Mouse (Mus musculus) C2C12 (cell line): ENCODE data around the gene Prok2. TPM values are rescaled to one million over a fixed set of nuclear protein-coding genes. Genes with fewer than 3 reads are reported as not detected.
A peak's percentile ranks its signal among the peaks of the same experiment; 100 is the strongest.

Experiments used
- H3K27me3 ChIP-seq: one replicate; pipeline ENCODE4 v1.6.1; 2011; ENCODE audit not compliant: control insufficient read depth, insufficient read depth, insufficient read length
- H3K36me3 ChIP-seq: one replicate; pipeline ENCODE4 v1.6.1; 2011; ENCODE audit not compliant: control insufficient read depth, insufficient read depth
- H3K4me3 ChIP-seq: one replicate; pipeline ENCODE4 v1.5.1; 2011; ENCODE audit warnings: mild to moderate bottlenecking, control low read depth; ENCODE audit not compliant: poor library complexity, insufficient read depth, severe bottlenecking
- H3K79me2 ChIP-seq: one replicate; pipeline ENCODE4 v1.6.1; 2011; ENCODE audit not compliant: control insufficient read depth, insufficient read depth
- H3K79me3 ChIP-seq: one replicate; pipeline ENCODE4 v1.6.1; 2011; ENCODE audit warnings: low read depth, control low read depth
- H3ac ChIP-seq: one replicate; pipeline ENCODE3; 2011; ENCODE audit warnings: low read depth; ENCODE audit not compliant: control insufficient read depth, insufficient read length
- CEBPB ChIP-seq: IDR thresholded peaks from one replicate; pipeline ENCODE4 v1.6.1; 2011; ENCODE audit warnings: low read depth, mild to moderate bottlenecking, control low read depth, moderate library complexity
- CTCF ChIP-seq: IDR thresholded peaks from one replicate; pipeline ENCODE4 v1.5.1; 2011; ENCODE audit not compliant: control insufficient read depth, insufficient read depth, insufficient read length
- FOSL1 ChIP-seq: IDR thresholded peaks from one replicate; pipeline ENCODE4 v1.8.0; 2011; ENCODE audit warnings: mild to moderate bottlenecking, low read length; ENCODE audit not compliant: poor library complexity, insufficient read depth, severe bottlenecking
- MAX ChIP-seq: IDR thresholded peaks from one replicate; pipeline ENCODE4 v1.6.1; 2011; ENCODE audit warnings: mild to moderate bottlenecking, control low read depth
- MYOD1 ChIP-seq: IDR thresholded peaks from one replicate; pipeline ENCODE4 v1.6.1; 2011; ENCODE audit warnings: low read depth; ENCODE audit not compliant: control insufficient read depth, insufficient read length
- MYOG ChIP-seq: IDR thresholded peaks from one replicate; pipeline ENCODE4 v1.6.1; 2011; ENCODE audit not compliant: control insufficient read depth, insufficient read length; ENCODE audit errors: extremely low read depth
- USF1 ChIP-seq: IDR thresholded peaks from one replicate; pipeline ENCODE4 v1.6.1; 2011; ENCODE audit warnings: low read depth, mild to moderate bottlenecking, control low read depth, moderate library complexity
- polyA plus RNA-seq: library from polyadenylated mRNA; unstranded; fragments of >200 nt; fragmentation: generic; extraction: Trizol; gene quantifications from one replicate; pipeline ENCODE4 v1.2.1, GENCODE M21; 2012; ENCODE audit warnings: missing spikeins

The Prok2 gene
- polyA plus RNA-seq, 1 experiment: not detected

DNA sequence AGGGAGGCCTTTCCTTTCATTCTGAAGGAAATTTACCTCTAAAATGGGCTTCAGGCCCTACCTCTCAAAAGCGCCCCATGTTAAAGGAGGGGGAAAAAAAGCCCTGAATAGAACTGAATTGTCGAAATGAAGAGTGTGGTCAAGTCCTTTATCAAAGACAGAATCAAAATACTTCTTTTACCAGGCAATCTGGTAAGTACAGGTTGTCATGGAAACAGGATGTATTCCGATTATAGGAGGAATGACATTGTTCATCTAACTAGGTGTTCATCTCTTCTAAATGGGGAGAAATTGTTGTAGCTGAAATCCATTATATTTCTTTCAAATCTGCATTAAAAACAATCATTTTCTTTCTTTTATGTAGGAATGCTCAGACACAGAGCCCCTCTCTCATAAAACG, 51.7 kb downstream of the Prok2 start:
- Histone ChIP-seq H3K4me3 (no peak overlapping the region), H3K79me2 (no peaks in the 10 kb centered on the region), H3K27me3 (peaks cover 22% of the 10 kb centered on the region), H3ac (no peak overlapping the region), H3K36me3 (no peaks in the 10 kb centered on the region), H3K79me3 (no peaks in the 10 kb centered on the region)
- no peak for TF ChIP-seq MAX
- no peak for TF ChIP-seq CTCF
- TF ChIP-seq FOSL1: no peak
- TF ChIP-seq MYOG: no peak
- TF ChIP-seq CEBPB: no peak
- no peak for TF ChIP-seq USF1
- TF ChIP-seq MYOD1: no peak

GRCm38 (mm10) chr6:99671768-99672167, 54.4 kb downstream of the Prok2 start:
- Histone ChIP-seq H3K27me3 (peaks cover 5% of the 10 kb centered on the region), H3K36me3 (no peaks in the 10 kb centered on the region), H3K79me3 (no peaks in the 10 kb centered on the region), H3K4me3 (no peak overlapping the region), H3ac (no peak overlapping the region), H3K79me2 (no peaks in the 10 kb centered on the region)
- TF ChIP-seq CTCF (no peak), MYOG (no peak), MYOD1 (no peak), MAX (no peak), FOSL1 (no peak), CEBPB (no peak), USF1 (no peak)

GRCm38 (mm10) chr6:99670481-99671119, 55.6 kb downstream of the Prok2 start:
- Histone ChIP-seq H3K79me2 (no peaks in the 10 kb centered on the region), H3K36me3 (no peaks in the 10 kb centered on the region), H3K27me3 (no peaks in the 10 kb centered on the region), H3K79me3 (no peaks in the 10 kb centered on the region), H3ac (no peak overlapping the region), H3K4me3 (no peak overlapping the region)
- TF ChIP-seq CTCF (peak; percentile 21), USF1 (no peak), MAX (no peak), MYOD1 (no peak), MYOG (no peak), FOSL1 (no peak)

GRCm38 (mm10) chr6:99669481-99670325, 56.5 kb downstream of the Prok2 start:
- Histone ChIP-seq H3ac (no peak overlapping the region), H3K4me3 (no peak overlapping the region), H3K27me3 (no peaks in the 10 kb centered on the region), H3K79me3 (no peaks in the 10 kb centered on the region), H3K79me2 (no peaks in the 10 kb centered on the region), H3K36me3 (no peaks in the 10 kb centered on the region)
- TF ChIP-seq MYOG: no peak
- no peak for TF ChIP-seq USF1
- TF ChIP-seq CEBPB: no peak
- TF ChIP-seq CTCF: no peak
- no peak for TF ChIP-seq MAX
- TF ChIP-seq MYOD1: no peak
- TF ChIP-seq FOSL1: no peak

GRCm38 (mm10) chr6:99667290-99667689, 58.9 kb downstream of the Prok2 start:
- H3K79me2 ChIP-seq: no peaks in the 10 kb centered on the region
- peak overlapping the region; percentile 52 for H3K4me3 ChIP-seq
- no peak for TF ChIP-seq MAX
- TF ChIP-seq USF1: no peak
- no peaks in the 10 kb centered on the region for H3K27me3 ChIP-seq
- H3K79me3 ChIP-seq: no peaks in the 10 kb centered on the region
- H3ac ChIP-seq: peak overlapping the region; percentile 67
- H3K36me3 ChIP-seq: no peaks in the 10 kb centered on the region
